Mouse (Mus musculus) frontal cortex, postnatal 10 days (tissue): ENCODE measurements around the gene Cttnbp2nl.

Source experiments
- DNase-seq, 2 experiments: peaks; one replicate each; pipeline ENCODE4 v3.0.0; 2022; ENCODE audit warnings: low spot score in 2 of 2, mixed read lengths in 1 of 2

Cttnbp2nl gene

DNA sequence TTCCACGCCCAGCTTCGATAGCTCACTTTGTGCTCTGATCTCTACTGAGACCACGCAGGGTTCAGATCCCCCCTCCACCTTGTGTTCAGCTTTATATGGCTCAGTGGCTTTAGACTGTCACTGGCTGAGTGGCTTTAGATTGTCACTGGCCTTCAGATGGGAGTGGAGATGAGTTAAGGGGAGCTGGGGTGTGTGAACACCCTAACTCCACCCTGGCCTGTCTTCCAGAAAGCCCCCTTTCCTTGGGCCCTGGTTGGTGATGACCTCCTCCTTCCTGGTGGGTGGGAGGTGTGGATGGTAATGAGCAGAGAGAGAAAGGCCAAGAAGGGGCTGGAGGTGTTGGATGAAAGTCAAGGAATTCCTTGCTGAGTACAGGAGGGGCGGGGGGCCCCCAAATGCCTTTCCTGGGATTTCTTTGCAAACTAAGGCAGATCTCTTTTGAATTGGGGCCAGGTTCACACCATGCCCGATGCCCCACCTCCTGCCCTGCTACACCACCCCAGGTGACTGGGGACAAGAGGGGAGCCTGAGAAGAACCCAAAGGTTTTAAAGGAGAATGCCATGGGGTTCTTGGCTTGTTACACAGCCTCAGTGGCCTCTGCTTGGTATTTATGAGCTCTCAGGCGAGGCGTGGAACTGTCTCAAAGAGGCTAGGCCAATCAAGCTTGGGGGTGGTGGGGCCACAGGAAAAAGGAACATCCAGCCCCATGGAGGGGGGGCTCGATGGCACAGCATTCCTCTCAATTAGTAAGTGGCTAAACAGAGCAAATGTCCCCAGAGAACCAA lies 87.7 kb downstream of the Cttnbp2nl start:
- no peak for DNase-seq

DNA sequence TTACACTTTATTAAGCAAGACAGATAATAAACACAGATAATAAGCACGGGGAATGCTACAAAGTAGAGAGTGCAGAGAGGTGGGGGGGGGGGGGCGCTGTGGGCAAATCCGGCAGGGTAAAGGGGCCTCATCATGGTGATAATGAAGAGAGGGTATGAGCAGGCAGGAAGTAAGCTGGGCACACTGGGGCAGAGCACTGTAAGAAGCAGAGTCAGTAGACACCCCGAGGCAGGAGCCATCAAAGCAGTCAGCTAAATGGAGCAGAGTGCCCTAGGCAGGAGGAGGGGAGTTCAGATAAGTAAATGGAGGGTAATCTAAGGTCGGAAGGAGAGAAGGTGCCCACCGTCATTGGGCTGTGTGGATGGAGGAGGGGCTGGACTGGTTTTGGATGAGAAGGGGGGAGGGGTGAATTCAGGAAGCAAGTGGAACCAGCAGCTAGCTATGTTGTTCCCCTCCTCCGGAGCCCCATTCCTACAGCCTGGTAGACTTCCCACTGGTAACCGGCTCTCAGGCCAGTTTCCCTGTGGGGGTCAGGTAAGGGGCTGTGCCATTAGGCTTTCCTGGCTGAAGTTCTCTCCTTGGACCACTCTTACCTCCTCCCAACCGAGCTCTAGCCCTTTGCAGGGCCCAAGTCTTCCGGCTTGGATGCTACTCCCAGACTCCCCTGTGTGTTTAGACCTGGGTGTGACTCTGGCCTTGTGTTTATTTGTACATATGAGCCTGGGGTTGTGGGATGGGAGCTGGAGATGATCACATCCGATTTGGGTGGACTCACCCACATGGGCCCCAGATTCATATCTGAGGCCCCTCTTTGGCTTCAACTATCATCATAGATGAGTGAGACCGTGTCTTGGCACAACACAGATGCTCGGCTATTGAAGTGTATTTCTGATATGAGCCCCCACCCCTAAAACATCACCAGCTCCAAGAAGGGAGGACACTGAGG lies 89.3 kb downstream of the Cttnbp2nl start:
- DNase-seq: no peak

DNA sequence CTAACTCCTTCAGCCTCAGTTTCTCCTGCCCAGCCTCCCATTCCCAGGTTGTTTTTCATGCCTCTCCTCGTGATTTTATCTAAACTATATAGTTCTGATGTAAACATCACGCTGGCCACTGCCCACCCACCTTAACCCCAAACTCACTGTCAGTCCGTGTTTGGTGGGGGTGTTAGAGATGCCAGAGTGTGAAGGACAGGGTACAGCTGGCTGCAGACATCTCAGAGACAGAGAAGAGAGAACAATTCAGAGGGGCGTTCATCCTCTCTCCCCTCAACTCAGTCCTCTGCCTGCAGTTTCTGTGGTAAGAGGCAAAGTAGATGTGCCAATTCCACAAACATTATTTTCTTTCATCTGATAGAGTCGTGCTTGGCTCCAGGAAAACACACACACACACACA lies 90.1 kb downstream of the Cttnbp2nl start:
- DNase-seq: no peak

DNA sequence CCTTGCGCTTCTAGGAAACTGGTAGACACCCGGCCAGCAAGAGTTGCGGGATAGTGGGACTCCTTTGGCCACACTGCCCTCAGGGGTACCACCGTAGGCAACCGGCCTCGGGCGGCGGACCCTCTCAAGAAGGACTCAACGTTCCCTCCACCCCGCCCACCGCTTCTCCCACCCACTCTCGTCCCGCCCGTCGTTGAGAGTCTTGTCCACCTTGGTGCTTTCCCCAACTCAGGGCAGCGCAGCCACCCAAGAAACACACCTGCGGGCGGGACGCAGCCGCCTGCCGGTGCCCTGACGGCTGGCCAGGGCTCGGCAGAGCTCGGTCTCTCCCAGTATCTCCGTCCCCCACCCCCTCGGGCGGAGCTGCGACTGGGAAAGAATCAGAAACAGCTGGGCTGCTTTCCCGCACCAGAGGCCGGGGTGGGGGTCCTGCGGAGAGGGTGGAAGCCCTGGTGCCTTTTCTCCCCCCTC lies 90.8 kb downstream of the Cttnbp2nl start:
- DNase-seq: no peak

DNA sequence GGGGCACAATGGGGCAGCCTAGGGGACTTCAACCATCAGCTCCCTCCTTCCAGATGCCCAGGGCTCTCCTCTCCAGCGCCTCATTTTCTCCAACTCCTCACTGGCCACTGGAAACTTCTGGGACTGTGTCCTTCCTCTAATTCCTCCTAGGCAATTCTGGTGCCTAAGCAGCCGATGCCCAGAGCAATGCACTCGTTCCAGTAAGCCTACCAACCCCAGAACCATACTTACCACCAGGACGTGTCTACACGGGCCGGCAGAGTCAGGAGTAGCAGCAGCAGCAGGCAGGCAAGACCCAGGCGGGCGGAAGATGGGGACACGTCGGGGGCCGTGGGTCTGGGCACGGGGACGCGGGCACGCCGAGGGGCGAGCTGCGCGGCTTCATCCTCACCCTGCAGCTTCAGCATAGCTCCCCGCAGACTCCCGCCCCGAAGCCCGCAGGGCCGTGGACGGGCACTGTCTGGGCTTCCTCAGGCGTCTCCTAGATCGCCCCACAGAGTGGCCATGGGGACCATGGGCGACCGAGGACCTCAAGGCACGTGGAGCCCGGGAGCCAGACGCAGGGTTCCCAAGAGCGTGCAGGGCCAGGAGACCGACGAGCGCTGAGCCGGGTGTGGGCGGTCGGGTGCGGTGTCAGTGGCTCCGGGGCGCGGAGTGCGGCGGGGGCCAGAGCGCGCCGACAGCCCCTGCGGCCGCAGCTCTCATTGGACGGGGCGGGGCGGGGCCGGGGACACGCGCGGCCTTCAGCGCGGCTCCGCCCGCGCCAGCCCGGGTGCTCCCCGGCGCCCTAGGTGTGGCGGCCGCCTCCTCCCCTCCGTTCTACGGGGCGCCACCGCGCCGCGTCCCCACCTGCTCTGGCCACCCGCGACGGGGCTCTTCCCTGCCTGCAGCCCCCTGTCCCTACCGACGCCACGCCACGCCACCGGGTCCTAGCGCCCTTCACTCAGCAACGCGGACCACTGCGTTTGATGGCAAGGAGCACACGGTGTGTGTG lies 91.6 kb downstream of the Cttnbp2nl start, which contains the start of gene Wnt2b:
Gene Wnt2b (minus strand): TSS at position 856 of the 994 bp plus-strand sequence.
- peak in 1 of 2 experiments; percentile 11 for DNase-seq

DNA sequence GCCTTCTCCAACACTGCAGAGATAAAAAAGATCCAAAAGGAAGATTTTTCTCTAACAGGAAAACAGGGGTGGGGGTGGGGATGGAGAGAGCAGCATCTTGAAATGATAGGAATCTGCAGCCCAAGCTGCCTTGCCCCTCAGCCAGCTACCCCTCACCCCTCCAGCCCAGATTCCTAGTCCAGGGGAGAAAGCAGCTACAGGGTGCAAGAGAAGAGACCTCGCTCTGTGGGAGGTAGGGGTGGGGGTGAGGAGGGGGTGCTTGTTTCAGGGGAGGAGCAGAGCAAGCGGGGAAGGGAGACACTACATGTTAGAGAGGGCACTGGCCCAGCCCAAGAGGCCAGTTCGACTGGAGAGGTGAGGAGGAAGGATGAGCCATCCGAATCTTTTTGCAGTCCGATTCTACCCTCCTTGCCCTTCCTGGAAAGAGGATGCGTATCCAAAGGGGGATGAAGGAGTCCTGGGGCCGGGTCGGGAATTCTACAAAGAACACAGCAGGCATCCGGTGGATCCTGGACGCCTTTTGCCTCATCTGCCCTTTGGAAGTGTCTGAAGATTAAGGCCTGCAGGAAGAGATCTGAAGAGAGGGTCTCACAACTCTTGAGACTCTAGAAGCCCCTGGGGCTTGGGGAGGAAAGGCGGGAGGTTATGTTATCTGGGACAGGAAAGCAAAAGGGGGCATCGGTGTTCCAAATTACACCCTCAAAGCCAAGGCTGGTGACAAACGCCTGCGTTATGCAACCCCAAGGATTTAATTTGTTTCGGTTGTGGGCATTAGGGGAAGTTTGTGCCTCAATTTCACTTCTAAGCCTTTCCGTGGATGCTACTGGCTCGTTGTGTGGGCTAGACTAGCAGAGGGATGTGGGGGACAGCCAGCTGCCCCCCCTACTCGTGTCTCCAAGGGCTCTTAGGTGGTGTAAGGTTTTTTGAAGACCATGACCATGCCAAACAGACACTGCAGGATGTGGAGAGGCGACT lies 92.6 kb downstream of the Cttnbp2nl start:
- DNase-seq: no peak

DNA sequence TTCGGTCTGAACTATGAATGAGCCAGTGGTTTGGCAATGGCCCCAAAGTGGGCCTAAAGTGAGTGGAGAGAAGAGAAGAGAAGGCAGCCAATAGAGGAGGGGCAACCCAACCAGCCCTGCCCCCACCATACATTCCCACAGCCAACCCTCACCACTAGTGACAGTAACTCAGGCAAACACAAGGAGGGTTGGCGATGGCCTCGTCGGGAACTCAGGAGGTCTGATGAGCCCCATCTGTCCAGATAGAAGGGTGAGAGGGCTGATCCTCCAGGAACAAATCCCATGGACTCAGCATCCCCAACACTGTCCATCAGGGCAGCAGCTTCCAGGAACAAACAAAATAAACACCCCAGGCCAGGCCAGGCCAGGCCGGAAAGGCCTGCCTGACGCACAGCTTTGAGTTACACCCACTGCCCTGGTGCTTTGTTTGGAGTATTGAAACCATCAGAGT lies 96.8 kb downstream of the Cttnbp2nl start:
- DNase-seq: no peak

DNA sequence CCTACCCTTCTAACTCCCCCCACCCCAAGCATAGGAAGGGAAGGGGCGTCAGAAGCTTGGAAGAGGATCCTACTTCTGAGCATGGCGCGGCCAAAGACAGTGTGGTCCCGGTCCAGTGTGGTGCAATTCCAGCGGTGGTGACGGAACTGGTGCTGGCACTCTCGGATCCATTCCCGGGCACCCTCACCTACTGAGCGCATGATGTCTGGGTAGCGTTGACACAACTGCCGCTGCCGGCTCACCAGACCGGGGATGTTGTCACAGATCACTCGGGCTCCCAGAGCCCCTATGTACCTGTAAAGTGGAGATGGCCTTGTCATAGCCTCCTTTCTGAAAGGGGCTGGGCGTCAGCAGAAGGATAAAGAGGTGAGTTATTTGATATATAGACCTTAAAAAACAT lies 98.4 kb downstream of the Cttnbp2nl start:
- DNase-seq: no peak

DNA sequence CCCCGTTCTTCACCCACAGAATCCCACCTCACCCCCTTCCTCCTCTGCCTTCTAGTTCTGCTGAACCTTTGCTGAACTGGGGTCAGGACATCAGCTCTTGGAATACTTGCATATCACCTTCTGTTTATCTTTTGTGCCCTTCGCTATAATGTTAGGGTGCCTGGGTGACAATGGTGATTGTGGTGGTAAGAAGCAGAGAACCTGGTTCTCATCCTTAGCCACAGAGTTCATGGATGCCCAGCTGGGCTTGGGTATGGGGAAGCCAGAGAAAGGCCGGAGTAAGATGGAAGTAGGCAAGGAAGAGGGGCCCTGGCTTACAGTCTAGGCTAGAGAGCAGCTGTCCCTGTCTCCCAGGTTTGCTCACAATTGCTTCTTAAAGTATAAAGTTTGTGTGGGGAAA lies 98.8 kb downstream of the Cttnbp2nl start:
- no peak for DNase-seq

DNA sequence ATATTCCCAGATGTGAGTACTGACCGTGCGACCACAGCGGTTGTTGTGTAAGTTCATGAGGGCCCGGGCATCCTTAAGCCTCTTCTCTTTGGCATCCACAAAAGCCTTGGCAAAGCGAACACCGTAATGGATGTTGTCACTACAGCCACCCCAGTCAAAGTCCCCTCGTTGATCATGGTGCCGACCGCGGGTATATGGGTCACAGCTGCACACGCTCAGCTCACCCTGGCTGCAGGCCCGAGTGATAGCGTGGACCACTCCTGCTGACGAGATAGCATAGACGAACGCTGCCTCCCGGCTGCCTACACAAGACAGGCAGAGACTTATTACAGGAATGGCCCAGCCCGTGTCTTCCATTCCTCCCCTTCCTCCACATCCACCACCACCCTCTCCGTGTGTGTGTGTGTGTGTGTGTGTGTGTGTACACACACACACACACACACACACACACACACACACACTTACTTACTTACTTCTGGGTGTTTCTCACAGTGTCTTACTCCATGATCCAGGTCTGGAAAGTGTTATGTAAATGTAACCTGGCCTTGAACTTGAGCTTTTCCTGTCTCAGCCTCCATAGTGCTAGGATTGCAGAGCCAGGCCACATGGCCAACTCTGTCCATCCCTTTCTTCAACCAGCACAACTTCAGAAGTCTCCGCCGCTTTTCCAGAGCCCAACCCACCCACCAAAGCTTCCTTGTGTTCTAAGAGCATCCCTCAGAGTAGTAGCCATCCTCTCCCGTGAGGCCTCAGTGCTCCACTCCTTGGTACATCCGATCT lies 99.9 kb downstream of the Cttnbp2nl start:
- no peak for DNase-seq
